Mouse (Mus musculus): ENCODE measurements around the gene Tarbp2.

- no peak for TF ChIP-seq POLR2A (IDR thresholded peaks at IDR 0.05; ENCODE audit: insufficient read depth, low read length)
- no peak for TF ChIP-seq CTCF (IDR thresholded peaks at IDR 0.05; ENCODE audit: low read depth, low read length)
Measured at GRCm38 (mm10) chr15:102505770-102506463, 12.1 kb upstream of the Tarbp2 start.
